Mouse (Mus musculus) cerebellum, adult 2 months (tissue): ENCODE measurements around the gene Gimap5.

Experiments used
- CTCF ChIP-seq: fragments of 200-500 bp; IDR thresholded peaks from 2 replicates; pipeline ENCODE4 v1.5.1; 2011; ENCODE audit warnings: low read depth, mild to moderate bottlenecking, control low read depth, low read length, moderate library complexity, borderline replicate concordance; ENCODE audit not compliant: insufficient read depth
- POLR2A ChIP-seq: fragments of 200-500 bp; IDR thresholded peaks from 2 replicates; pipeline ENCODE4 v1.6.1; 2011; ENCODE audit warnings: low read length, control low read depth, borderline replicate concordance; ENCODE audit not compliant: insufficient read depth

GRCm38 (mm10) chr6:48741711-48742206 is 4.2 kb upstream of the Gimap5 start:
- TF ChIP-seq CTCF = no peak
- no peak for TF ChIP-seq POLR2A
